Mouse (Mus musculus) kidney, embryonic 15.5 days (tissue): Measurements from ENCODE around the gene Slc44a4. TPM values are rescaled to one million over a fixed set of nuclear protein-coding genes. Genes with fewer than 3 reads are reported as not detected.

Experiments
- ATAC-seq: fragments of 200-750 bp; cut with Nextera tagmentation; replicated peaks from 2 replicates; pipeline ENCODE4 v1.8.0; 2017; ENCODE audit warnings: moderate TSS enrichment; ENCODE audit not compliant: low FRiP score
- H3K27ac ChIP-seq: fragments of 300-500 bp; sonication (generic); 2 replicates; pipeline ENCODE4 v1.5.1; 2015; ENCODE audit warnings: mild to moderate bottlenecking, inconsistent platforms
- H3K27me3 ChIP-seq: fragments of 300-500 bp; sonication (generic); 2 replicates; pipeline ENCODE4 v1.6.1; 2015; ENCODE audit warnings: inconsistent platforms
- H3K36me3 ChIP-seq: fragments of 300-500 bp; sonication (generic); 2 replicates; pipeline ENCODE4 v1.6.1; 2015; ENCODE audit warnings: inconsistent platforms
- H3K4me1 ChIP-seq: fragments of 300-500 bp; sonication (generic); 2 replicates; pipeline ENCODE4 v1.6.1; 2015; ENCODE audit warnings: inconsistent platforms
- H3K4me2 ChIP-seq: fragments of 300-500 bp; sonication (generic); 2 replicates; pipeline ENCODE4 v1.6.1; 2015; ENCODE audit warnings: moderate library complexity, mild to moderate bottlenecking, inconsistent platforms
- H3K4me3 ChIP-seq: fragments of 300-500 bp; sonication (generic); replicated peaks from 2 replicates; pipeline ENCODE4 v1.5.1; 2015; ENCODE audit warnings: mild to moderate bottlenecking, inconsistent platforms
- H3K9ac ChIP-seq: fragments of 300-500 bp; sonication (generic); 2 replicates; pipeline ENCODE4 v1.6.1; 2015; ENCODE audit warnings: mild to moderate bottlenecking, inconsistent platforms
- H3K9me3 ChIP-seq: fragments of 300-500 bp; sonication (generic); replicated peaks from 2 replicates; pipeline ENCODE4 v1.6.1; 2016; ENCODE audit warnings: inconsistent platforms
- WGBS: fragments of 180-500 bp; shearing (Covaris S2); methylation state at CpG from one replicate; pipeline ENCODE4 v1.1.7; 2015; ENCODE audit warnings: mixed read lengths; 5-methylcytosine and 5-hydroxymethylcytosine counted together
- polyA plus RNA-seq: library from polyadenylated mRNA; unstranded; fragments of >200 nt; fragmentation: Nextera tagmentation; extraction: Ambion mirVana; gene quantifications from 2 replicates; pipeline ENCODE4 v1.2.1, GENCODE M21; 2015

The Slc44a4 gene
- 12.4 and 13.0 TPM in 2 replicates for polyA plus RNA-seq

GRCm38 (mm10) chr17:34913930-34914665 is at the start of gene Slc44a4:
Slc44a4 (plus strand) TSS chr17:34914466.
- Histone ChIP-seq H3K9ac (0 out of 2 replicates have a peak within 1 kb of the TSS, but pooled peaks have one; percentile 18), H3K4me3 (peak within 1 kb of the TSS; percentile 17), H3K27ac (peak within 1 kb of the TSS; percentile 81), H3K4me2 (peak within 1 kb of the TSS; percentile 46), H3K9me3 (no peaks in the 10 kb centered on the region), H3K4me1 (peaks cover 19% of the 10 kb centered on the region), H3K27me3 (no peaks in the 10 kb centered on the region), H3K36me3 (peaks cover 47% of the 10 kb centered on the region)
- 34% methylated on average over 18 of the region's 18 CpGs for WGBS
- ATAC-seq, result no peak

GRCm38 (mm10) chr17:34865981-34866380 is 48.3 kb upstream of the Slc44a4 start:
- H3K9ac ChIP-seq, result no peak overlapping the region
- H3K36me3 ChIP-seq, result no peaks in the 10 kb centered on the region
- no peaks in the 10 kb centered on the region for H3K27me3 ChIP-seq
- no peak overlapping the region for H3K4me3 ChIP-seq
- H3K4me1 ChIP-seq, result peaks cover 10% of the 10 kb centered on the region
- no peak overlapping the region for H3K4me2 ChIP-seq
- WGBS, result 46% methylated on average over 7 of the region's 7 CpGs
- H3K9me3 ChIP-seq, result no peaks in the 10 kb centered on the region
- H3K27ac ChIP-seq, result no peak overlapping the region
- no peak for ATAC-seq

GRCm38 (mm10) chr17:34874321-34874720 is 39.9 kb upstream of the Slc44a4 start:
- no peak for ATAC-seq
- H3K27ac ChIP-seq, result no peak overlapping the region
- H3K36me3 ChIP-seq, result no peaks in the 10 kb centered on the region
- H3K4me3 ChIP-seq, result no peak overlapping the region
- no peaks in the 10 kb centered on the region for H3K27me3 ChIP-seq
- H3K4me1 ChIP-seq, result 0 out of 2 replicates have a peak, but pooled peaks cover 2% of the 10 kb centered on the region
- H3K9ac ChIP-seq, result no peak overlapping the region
- no peak overlapping the region for H3K4me2 ChIP-seq
- no peaks in the 10 kb centered on the region for H3K9me3 ChIP-seq
- WGBS, result 86% methylated on average over 6 of the region's 6 CpGs

GRCm38 (mm10) chr17:34879336-34879879 is 34.9 kb upstream of the Slc44a4 start, which contains the start of gene Zbtb12:
Zbtb12 (plus strand) TSS chr17:34879483.
- Histone ChIP-seq H3K9me3 (no peaks in the 10 kb centered on the region), H3K4me1 (0 out of 2 replicates have a peak, but pooled peaks cover 11% of the 10 kb centered on the region), H3K27ac (no peak within 1 kb of the TSS), H3K4me2 (no peak within 1 kb of the TSS), H3K9ac (no peak within 1 kb of the TSS), H3K4me3 (no peak within 1 kb of the TSS; the same call in 1 of the 2 replicates), H3K36me3 (no peaks in the 10 kb centered on the region), H3K27me3 (peaks cover 8% of the 10 kb centered on the region; the same call in 1 of the 2 replicates)
- no peak for ATAC-seq
- 54% methylated on average over 11 of the region's 11 CpGs for WGBS

DNA sequence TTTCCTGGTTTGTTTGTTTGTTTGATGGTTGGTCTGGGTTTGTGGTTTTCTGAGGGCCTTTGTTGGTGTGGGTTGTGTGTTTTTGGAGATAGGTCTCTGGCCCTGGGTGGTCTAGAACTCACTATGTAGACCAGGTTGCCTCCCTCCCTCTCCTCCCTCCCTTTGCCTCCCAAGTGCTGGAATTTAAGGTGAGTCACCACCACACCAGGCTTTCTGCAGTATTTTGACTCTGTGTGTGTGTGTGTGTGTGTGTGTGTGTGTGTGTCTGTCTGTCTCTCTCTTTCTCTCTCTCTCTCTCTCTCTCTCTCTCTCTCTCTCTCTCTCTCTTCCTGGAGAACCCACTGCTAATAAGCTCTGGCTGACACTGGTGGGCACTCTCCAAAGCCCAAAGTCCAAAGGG is 33.1 kb upstream of the Slc44a4 start:
- no peak overlapping the region for H3K9ac ChIP-seq
- no peak for ATAC-seq

GRCm38 (mm10) chr17:34881683-34882310 is 32.5 kb upstream of the Slc44a4 start, which contains the start of gene Gm20547:
Gm20547 (minus strand) TSS chr17:34882042.
- Histone ChIP-seq H3K27ac (no peak within 1 kb of the TSS), H3K4me2 (peak within 1 kb of the TSS; percentile 42), H3K9ac (0 out of 2 replicates have a peak within 1 kb of the TSS, but pooled peaks have one; percentile 26), H3K9me3 (no peaks in the 10 kb centered on the region), H3K36me3 (no peaks in the 10 kb centered on the region), H3K4me3 (peak within 1 kb of the TSS; percentile 7), H3K4me1 (0 out of 2 replicates have a peak, but pooled peaks cover 11% of the 10 kb centered on the region), H3K27me3 (peaks cover 8% of the 10 kb centered on the region; the same call in 1 of the 2 replicates)
- ATAC-seq, result no peak
- 10% methylated on average over 15 of the region's 15 CpGs for WGBS

More for the DNA sequence above, 33.1 kb upstream of the Slc44a4 start:
- H3K4me1 ChIP-seq, result 0 out of 2 replicates have a peak, but pooled peaks cover 11% of the 10 kb centered on the region
- no peaks in the 10 kb centered on the region for H3K9me3 ChIP-seq
- no peak overlapping the region for H3K27ac ChIP-seq
- no peak overlapping the region for H3K4me3 ChIP-seq
- H3K36me3 ChIP-seq, result no peaks in the 10 kb centered on the region
- H3K4me2 ChIP-seq, result no peak overlapping the region; the same call in 1 of the 2 replicates
- peaks cover 8% of the 10 kb centered on the region; the same call in 1 of the 2 replicates for H3K27me3 ChIP-seq

- Histone ChIP-seq H3K27ac (no peak overlapping the region), H3K9me3 (no peaks in the 10 kb centered on the region), H3K27me3 (peaks cover 8% of the 10 kb centered on the region; the same call in 1 of the 2 replicates), H3K4me2 (no peak overlapping the region), H3K36me3 (no peaks in the 10 kb centered on the region), H3K4me1 (0 out of 2 replicates have a peak, but pooled peaks cover 11% of the 10 kb centered on the region), H3K4me3 (no peak overlapping the region), H3K9ac (no peak overlapping the region)
- 73% methylated on average over 3 of the region's 3 CpGs for WGBS
- no peak for ATAC-seq
These were observed 30.9 kb upstream of the Slc44a4 start for GRCm38 (mm10) chr17:34883332-34883731.

DNA sequence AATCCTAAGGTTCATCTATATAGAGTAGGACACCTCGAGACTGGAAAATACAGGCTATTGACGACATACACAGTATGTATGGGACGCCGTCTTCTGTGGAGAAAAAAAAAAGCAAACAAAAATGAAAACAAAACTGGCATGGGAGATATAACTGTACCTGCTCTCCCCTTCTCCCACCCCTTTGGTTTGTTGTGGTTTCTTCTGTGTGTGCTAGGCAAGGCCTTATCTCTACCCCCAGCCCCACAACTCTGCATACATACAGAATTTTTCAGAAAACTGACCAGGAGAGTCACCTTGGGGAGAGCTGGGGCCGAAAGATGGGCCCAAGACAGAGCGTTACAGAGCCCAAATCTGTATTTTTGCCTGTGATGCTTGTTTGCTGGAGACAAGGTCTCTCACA is 29.6 kb upstream of the Slc44a4 start:
- Histone ChIP-seq H3K4me1 (0 out of 2 replicates have a peak, but pooled peaks cover 5% of the 10 kb centered on the region), H3K9ac (no peak overlapping the region), H3K9me3 (no peaks in the 10 kb centered on the region), H3K36me3 (no peaks in the 10 kb centered on the region), H3K27ac (no peak overlapping the region), H3K27me3 (peaks cover 8% of the 10 kb centered on the region; the same call in 1 of the 2 replicates), H3K4me3 (no peak overlapping the region), H3K4me2 (no peak overlapping the region)
- ATAC-seq, result no peak
- 90% methylated on average over 6 of the region's 6 CpGs for WGBS

- no peak overlapping the region for H3K9ac ChIP-seq
- H3K4me3 ChIP-seq, result no peak overlapping the region
- WGBS, result 72% methylated on average over 3 of the region's 3 CpGs
- no peak overlapping the region for H3K4me2 ChIP-seq
- H3K4me1 ChIP-seq, result 0 out of 2 replicates have a peak, but pooled peaks cover 5% of the 10 kb centered on the region
- H3K9me3 ChIP-seq, result no peaks in the 10 kb centered on the region
- H3K36me3 ChIP-seq, result no peaks in the 10 kb centered on the region
- ATAC-seq, result no peak
- no peak overlapping the region for H3K27ac ChIP-seq
- peaks cover 8% of the 10 kb centered on the region; the same call in 1 of the 2 replicates for H3K27me3 ChIP-seq
These were observed 28.7 kb upstream of the Slc44a4 start for GRCm38 (mm10) chr17:34885615-34886014.

DNA sequence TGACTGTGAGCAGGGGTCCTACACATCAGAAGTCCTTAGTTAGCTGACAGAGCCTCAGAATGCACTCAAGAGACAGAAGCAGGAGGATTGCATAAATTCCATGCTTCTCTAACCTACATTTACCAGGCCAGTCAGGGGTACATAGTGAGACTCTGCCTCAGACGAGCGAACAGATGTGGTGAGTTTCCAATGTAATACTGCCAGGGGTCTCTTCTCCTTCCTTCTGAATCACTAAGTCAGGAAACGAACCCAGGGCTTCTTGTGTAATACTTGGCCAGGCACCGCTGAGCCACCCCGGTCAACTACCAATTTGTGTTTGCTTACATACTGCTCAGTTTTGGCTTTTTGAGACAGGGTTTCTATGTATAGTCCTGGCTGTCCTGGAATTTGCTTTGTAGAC is 26.3 kb upstream of the Slc44a4 start:
- H3K4me2 ChIP-seq, result no peak overlapping the region
- no peaks in the 10 kb centered on the region for H3K4me1 ChIP-seq
- no peak for ATAC-seq
- H3K9ac ChIP-seq, result no peak overlapping the region
- H3K9me3 ChIP-seq, result no peaks in the 10 kb centered on the region
- 83% methylated on average over 5 of the region's 5 CpGs for WGBS
- H3K27ac ChIP-seq, result no peak overlapping the region
- no peaks in the 10 kb centered on the region for H3K36me3 ChIP-seq
- no peaks in the 10 kb centered on the region for H3K27me3 ChIP-seq
- H3K4me3 ChIP-seq, result no peak overlapping the region

DNA sequence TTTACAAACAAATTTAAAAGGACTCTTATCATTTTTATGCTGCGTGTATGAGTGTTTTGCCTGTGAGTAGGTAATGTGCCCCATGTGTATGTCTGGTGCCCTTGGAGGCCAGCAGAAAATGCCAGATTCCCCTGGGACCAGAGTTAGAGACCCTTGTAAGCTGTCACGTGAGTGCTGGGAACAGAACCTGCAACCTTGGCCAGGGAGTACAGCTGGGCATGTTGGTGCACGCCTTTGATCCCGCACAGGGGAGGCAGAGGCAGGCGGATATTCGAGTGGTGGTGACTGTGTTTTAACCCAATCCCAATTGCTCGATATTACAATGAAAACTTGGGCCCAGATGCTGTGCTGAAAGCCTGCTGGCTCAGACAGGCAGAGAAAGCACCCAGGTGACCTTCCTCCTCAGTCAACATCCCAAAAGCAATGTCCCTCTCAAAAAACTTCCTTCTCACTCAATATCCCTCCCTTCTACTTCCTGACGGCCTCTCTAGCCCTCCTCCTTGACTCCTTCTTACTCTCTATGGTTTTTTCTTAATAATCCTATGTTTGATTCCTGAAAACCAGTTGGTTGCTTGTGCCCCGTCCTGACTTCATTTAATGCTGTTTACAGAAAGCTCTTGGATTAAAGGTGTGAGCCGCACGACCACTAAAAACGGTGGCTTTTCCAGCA is 24.1 kb upstream of the Slc44a4 start:
- Histone ChIP-seq H3K9ac (no peak overlapping the region), H3K27ac (no peak overlapping the region), H3K4me2 (no peak overlapping the region), H3K4me3 (no peak overlapping the region), H3K36me3 (no peaks in the 10 kb centered on the region), H3K4me1 (peaks cover 11% of the 10 kb centered on the region), H3K27me3 (no peaks in the 10 kb centered on the region), H3K9me3 (no peaks in the 10 kb centered on the region)
- no peak for ATAC-seq
- WGBS, result 83% methylated on average over 12 of the region's 12 CpGs
